Mouse (Mus musculus) hindlimb bud, embryonic 11.5 days (tissue): ENCODE results near the gene Pla2g4d.
"Not testable (repeated sequence)": the region's sequence is repeated elsewhere in the genome, so short reads cannot be mapped to it uniquely, and the experiment has no call there.

Experiments
- DNase-seq: peaks from one replicate; pipeline ENCODE4 v3.0.0-alpha.2; 2012; ENCODE audit warnings: low read depth, low spot score; ENCODE audit errors: extremely low spot score

Gene Pla2g4d

GRCm38 (mm10) chr2:120262876-120263275 lies 26.1 kb downstream of the Pla2g4d start:
- no peak for DNase-seq

DNA sequence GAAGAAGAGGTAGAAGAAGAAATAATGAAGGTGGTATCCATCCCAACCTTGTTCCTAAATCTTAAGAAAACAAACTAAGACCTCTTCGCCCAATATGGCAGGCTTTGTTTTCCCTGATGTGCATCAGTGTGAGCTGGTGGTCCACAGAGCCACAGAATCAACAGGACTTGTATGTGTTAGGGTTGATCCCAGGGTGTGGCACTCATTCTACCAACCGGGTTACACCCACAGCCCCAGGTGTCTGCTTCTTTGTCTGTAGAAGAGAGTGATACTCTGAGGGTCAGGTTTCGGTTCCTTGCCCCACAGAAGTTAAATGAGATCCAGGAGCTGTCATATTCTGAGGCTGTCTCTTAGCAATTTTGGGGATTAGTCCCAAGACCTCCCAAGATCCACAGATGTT lies 27.7 kb downstream of the Pla2g4d start:
- DNase-seq: no peak

DNA sequence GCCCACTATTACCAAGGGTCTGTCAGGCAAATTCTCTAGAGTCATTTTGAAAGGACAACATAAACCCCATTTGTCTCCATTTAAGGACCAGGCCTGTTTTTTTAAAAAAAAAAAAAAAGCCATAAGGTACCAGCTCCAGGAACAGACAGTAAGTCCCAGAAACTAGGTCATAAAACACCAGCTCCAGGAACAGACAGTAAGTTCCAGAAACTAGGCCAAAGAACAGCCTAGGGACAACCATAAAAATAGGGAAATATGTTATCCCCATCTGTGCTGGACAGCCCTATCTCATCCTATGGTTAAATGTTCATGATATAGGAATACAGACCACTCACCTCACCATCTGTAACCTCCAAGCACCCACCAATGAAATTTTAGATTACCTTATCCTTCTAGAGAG lies 32.7 kb downstream of the Pla2g4d start:
- no peak for DNase-seq

GRCm38 (mm10) chr2:120252644-120253043 lies 36.4 kb downstream of the Pla2g4d start:
- DNase-seq: no peak

DNA sequence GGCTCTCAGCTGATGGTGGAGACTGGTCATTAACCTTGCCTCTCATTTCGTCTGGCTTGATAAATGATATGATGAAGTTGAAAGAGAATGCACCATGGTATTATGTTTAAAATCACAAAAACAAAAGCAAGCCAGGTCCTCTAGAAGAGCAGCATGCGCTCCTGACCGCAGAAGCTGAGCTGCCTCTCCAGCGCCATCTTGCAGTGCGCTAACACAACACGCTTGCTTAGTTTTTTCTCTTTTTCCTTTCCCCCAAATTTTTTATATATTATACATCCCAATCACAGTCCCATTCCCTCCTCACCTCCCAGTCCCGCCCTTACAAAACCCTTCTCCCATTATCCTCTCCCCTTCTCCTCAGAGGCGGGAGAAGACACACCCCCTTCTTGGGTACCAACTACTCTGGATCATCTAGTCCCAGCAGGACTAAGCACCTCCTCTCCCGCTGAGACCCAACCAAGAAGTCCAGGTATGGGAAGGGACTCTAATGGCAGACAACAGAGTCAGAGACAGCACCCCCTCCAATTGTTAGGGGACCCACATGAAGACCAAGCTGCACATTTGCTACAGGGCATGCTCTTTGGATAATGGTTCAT lies 43.5 kb downstream of the Pla2g4d start:
- no peak for DNase-seq

DNA sequence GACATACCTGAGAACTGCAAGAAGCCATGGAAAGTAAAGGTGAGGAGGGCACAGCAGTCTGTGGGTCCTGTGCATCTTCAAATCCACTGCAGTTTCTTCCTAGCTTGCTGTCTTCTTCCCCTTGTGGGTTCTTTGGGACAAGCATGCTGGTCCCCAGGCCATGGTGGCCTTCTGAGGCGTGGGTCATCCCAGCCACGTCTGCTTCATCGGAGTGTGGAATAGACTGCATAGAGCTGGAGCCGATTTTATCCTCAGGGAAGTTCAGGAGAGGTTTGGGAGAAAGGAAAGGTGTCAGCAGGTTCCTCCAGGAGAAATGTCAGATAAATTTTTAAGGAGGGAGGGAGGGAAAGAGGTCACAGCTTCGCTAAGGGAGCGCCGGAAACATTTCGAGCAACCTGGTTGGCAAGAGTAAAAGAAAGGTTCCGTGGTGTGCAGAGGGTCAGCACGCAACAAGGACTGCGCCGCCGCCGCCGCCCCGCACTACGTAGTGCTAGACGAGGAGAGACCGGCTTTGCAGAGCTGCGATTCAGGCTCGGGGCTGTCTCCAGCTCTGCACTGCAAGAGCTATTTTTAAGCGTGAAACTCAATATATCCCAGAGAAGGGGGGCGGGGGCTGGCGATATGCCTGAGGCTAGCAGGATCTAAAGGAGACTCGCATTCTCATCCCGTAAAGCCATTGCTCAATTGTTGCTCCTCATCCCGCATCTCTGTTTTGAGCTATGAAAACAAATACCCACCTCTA lies 44.1 kb downstream of the Pla2g4d start, which contains the start of gene Pla2g4e:
Pla2g4e (minus strand) TSS at position 657 of the 742 bp plus-strand sequence.
- DNase-seq: no peak

- no peak for DNase-seq
Measured at GRCm38 (mm10) chr2:120243995-120244394, 45.0 kb downstream of the Pla2g4d start.

DNA sequence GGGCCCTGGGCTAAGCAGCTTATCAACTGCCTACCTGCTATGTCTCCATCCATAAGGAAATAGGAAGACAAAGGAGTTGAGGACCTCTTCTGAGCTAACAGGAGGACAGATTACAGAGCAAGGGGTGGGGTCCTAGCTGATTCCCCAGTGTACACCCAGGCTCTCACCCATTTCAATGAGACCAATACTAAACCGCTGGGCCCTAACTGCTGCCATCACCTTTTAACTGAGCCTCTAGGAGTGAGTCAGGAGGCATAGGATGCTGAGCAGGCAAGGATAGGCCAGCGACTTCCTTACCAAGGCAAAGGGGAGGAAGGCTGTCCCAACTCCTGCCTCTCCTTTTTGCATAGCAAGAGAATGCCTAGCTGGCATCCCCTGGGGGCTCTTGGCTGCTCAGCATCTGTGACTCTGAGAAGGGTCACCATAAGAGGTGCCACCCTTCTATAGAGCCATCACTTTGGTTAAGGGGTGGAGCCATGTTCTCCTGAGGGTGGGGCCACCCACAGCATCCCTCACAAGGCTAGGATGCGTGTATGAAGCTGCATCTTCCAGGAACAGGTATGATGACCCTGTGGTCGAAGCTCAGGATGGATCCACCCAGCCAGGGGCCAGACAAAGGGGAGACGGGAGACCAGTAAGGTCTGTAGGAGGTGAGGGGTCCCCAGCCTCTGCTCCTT lies 46.1 kb downstream of the Pla2g4d start:
- no peak for DNase-seq

- DNase-seq: not testable (repeated sequence)
Measured at GRCm38 (mm10) chr2:120238733-120239132, 50.3 kb downstream of the Pla2g4d start.

GRCm38 (mm10) chr2:120237784-120238183 lies 51.2 kb downstream of the Pla2g4d start:
- no peak for DNase-seq

- no peak for DNase-seq
Measured at GRCm38 (mm10) chr2:120235947-120236640, 52.9 kb downstream of the Pla2g4d start.

- no peak for DNase-seq
Measured at GRCm38 (mm10) chr2:120235381-120235780, 53.6 kb downstream of the Pla2g4d start.

DNA sequence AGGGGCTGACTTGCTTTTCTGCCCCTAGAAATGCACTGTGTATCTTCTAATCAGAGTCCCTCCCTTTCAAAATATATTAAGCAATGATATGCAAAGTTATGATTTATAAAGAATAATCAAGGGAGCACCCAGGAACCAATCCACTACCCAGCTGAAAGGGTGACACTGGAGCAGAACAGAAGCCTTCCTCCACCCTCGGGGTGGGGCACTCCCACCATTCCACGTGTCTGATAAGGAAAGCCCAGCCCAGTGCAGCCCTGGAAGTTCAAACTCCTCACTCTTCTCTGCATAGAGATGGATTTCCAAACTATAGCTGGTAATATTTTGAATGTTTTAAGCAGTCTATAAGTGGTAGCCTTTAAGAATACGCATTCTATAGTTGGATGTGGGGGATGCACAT lies 57.4 kb downstream of the Pla2g4d start:
- no peak for DNase-seq
